Mouse (Mus musculus) erythroblast, embryonic 14.5 days (primary cell): ENCODE measurements around the gene Scgb1b24. TPM values are rescaled to one million over a fixed set of nuclear protein-coding genes. Genes with fewer than 3 reads are reported as not detected.

ENCODE experiments used
- H3K27me3 ChIP-seq: 2 replicates; pipeline ENCODE4 v1.6.1; 2012; ENCODE audit warnings: inconsistent platforms; ENCODE audit not compliant: control insufficient read depth
- H3K36me3 ChIP-seq: 2 replicates; pipeline ENCODE4 v1.6.1; 2012; ENCODE audit warnings: mild to moderate bottlenecking, inconsistent platforms; ENCODE audit not compliant: control insufficient read depth
- H3K4me1 ChIP-seq: 2 replicates; pipeline ENCODE4 v1.6.1; 2012; ENCODE audit warnings: inconsistent platforms; ENCODE audit not compliant: control insufficient read depth
- H3K4me3 ChIP-seq: replicated peaks from 2 replicates; pipeline ENCODE3; 2012; ENCODE audit warnings: moderate library complexity, mild to moderate bottlenecking, inconsistent platforms
- H3K9me3 ChIP-seq: 2 replicates; pipeline ENCODE4 v1.6.1; 2012; ENCODE audit warnings: low read length, inconsistent platforms, mixed read lengths; ENCODE audit not compliant: control insufficient read depth
- GATA1 ChIP-seq: IDR thresholded peaks from 2 replicates; pipeline ENCODE4 v1.6.1; 2012; ENCODE audit warnings: low read length, inconsistent platforms, mixed read lengths
- TAL1 ChIP-seq: IDR thresholded peaks from 3 replicates; pipeline ENCODE4 v1.6.1; 2012; ENCODE audit warnings: low read length, inconsistent platforms, mixed read lengths
- polyA plus RNA-seq: library from polyadenylated mRNA; stranded (reverse); fragments of >175 nt; gene quantifications from 2 replicates; pipeline ENCODE4 v1.2.3, GENCODE M21; 2012

Gene Scgb1b24
- not detected in 2 replicates for polyA plus RNA-seq

- H3K4me3 ChIP-seq: no peak within 1 kb of the TSS
- peaks cover 38% of the 10 kb centered on the region for H3K9me3 ChIP-seq
- no peaks in the 10 kb centered on the region for H3K36me3 ChIP-seq
- no peaks in the 10 kb centered on the region for H3K4me1 ChIP-seq
- TF ChIP-seq TAL1 (no peak), GATA1 (no peak)
- no peaks in the 10 kb centered on the region for H3K27me3 ChIP-seq
These were observed at the start of gene Scgb1b24 for GRCm38 (mm10) chr7:33743499-33743898. TSS of gene Scgb1b24 (plus strand) at chr7:33743799.

GRCm38 (mm10) chr7:33739212-33739611 lies 4.4 kb upstream of the Scgb1b24 start, which contains the start of gene Scgb2b24:
TSS of gene Scgb2b24 (minus strand) at chr7:33739312.
- Histone ChIP-seq H3K4me1 (no peaks in the 10 kb centered on the region), H3K9me3 (peaks cover 57% of the 10 kb centered on the region)

More at GRCm38 (mm10) chr7:33739212-33739611, 4.4 kb upstream of the Scgb1b24 start, which contains the start of gene Scgb2b24:
- Histone ChIP-seq H3K27me3 (no peaks in the 10 kb centered on the region), H3K4me3 (no peak within 1 kb of the TSS), H3K36me3 (no peaks in the 10 kb centered on the region)
- TF ChIP-seq GATA1: no peak
- no peak for TF ChIP-seq TAL1

Other genes with a start within 250 kb of the Scgb1b24 start
- gene Scgb2b21, start 223.3 kb upstream of the Scgb1b24 start, polyA plus RNA-seq: not detected in 2 replicates
- not detected in 2 replicates for gene Scgb2b24, start 4.5 kb upstream of the Scgb1b24 start, polyA plus RNA-seq
- gene Scgb2b26, start 201.2 kb downstream of the Scgb1b24 start, polyA plus RNA-seq: not detected in 2 replicates